ENCODE assay signal across 22 mouse cellular contexts in genomic region chr9:91048569-91048968, GRCm38 (mm10).
DNase-seq lines count a peak whose midpoint lies in the region; ATAC-seq and TF ChIP-seq lines count a peak whose summit lies in the region.
"Had no signal": no experiment of that assay in that cellular context is flagged by ENCODE, and none has a peak within 500 bp of the region (broad histone marks: within the 10 kb centered on the region; RNA-seq: fewer than 3 reads in every experiment).

No protein-coding gene starts in this region.

- peak; percentile 6 for DNase-seq in adrenal gland, postnatal 10 days
- no peak for DNase-seq in adrenal gland, postnatal 4 days (ENCODE audit: low spot score in 2 of 2)
- peak; percentile 13 for DNase-seq in kidney, adult 9 months
- DNase-seq in kidney, postnatal 14 days: no peak
- peak; percentile 9 for DNase-seq in lung, embryonic 14.5 days
- DNase-seq in lung, postnatal 14 days: no peak
- DNase-seq in stomach, postnatal 0 days (ENCODE audit: low spot score): no peak
- no peak for DNase-seq in adipocyte (ENCODE audit: low spot score)
- DNase-seq: adrenal gland, postnatal 25 days; cerebellum, adult 18-20 months; gastrocnemius, postnatal 10 days; heart, adult 18-20 months; heart, postnatal 36 days; midbrain, embryonic 14.5 days; spleen, adult 18-20 months; thymus, adult 18-20 months had no signal

- 33% methylated on average over 2 of the region's 2 CpGs for WGBS in lung, embryonic 14.5 days
- WGBS in stomach, postnatal 0 days: 36% methylated on average over 2 of the region's 2 CpGs

- TF ChIP-seq CTCF in lung, embryonic 14.5 days (IDR thresholded peaks at IDR 0.05; ENCODE audit: low read depth): 0 out of 2 replicates have a peak, but pooled peaks have one; percentile 19
- peak; percentile 25 for TF ChIP-seq CTCF in stomach, postnatal 0 days (IDR thresholded peaks at IDR 0.05; ENCODE audit: low read depth)

- no peak overlapping the region for H3K4me2 ChIP-seq in lung, embryonic 14.5 days
- no peak overlapping the region for H3K4me2 ChIP-seq in stomach, postnatal 0 days (replicated peaks; ENCODE audit: low read depth)
- H3K4me2 ChIP-seq: forebrain, embryonic 13.5 days; limb, embryonic 13.5 days had no signal

- H3K27me3 ChIP-seq in lung, embryonic 14.5 days (ENCODE audit: insufficient read depth, low read length): no peaks in the 10 kb centered on the region
- H3K27me3 ChIP-seq in stomach, postnatal 0 days (ENCODE audit: control insufficient read depth, insufficient read depth, low read length): no peaks in the 10 kb centered on the region
- H3K27me3 ChIP-seq: forebrain, embryonic 13.5 days; limb, embryonic 13.5 days had no signal

- H3K9ac ChIP-seq in lung, embryonic 14.5 days: no peak overlapping the region
- H3K9ac ChIP-seq in stomach, postnatal 0 days (ENCODE audit: low read length): no peak overlapping the region
- H3K9ac ChIP-seq: forebrain, embryonic 13.5 days; limb, embryonic 13.5 days; liver, embryonic 14.5 days had no signal

- no peak overlapping the region for H3K4me3 ChIP-seq in lung, embryonic 14.5 days (ENCODE audit: low read depth, low read length)
- no peak overlapping the region for H3K4me3 ChIP-seq in stomach, postnatal 0 days (ENCODE audit: low read depth, low read length)
- H3K4me3 ChIP-seq: erythroblast, embryonic 14.5 days; forebrain, embryonic 13.5 days; limb, embryonic 13.5 days had no signal

- H3K4me1 ChIP-seq in lung, embryonic 14.5 days (ENCODE audit: insufficient read depth): no peaks in the 10 kb centered on the region
- H3K4me1 ChIP-seq in stomach, postnatal 0 days (replicated peaks; ENCODE audit: control insufficient read depth, insufficient read depth): no peaks in the 10 kb centered on the region
- H3K4me1 ChIP-seq: forebrain, embryonic 13.5 days; limb, embryonic 13.5 days had no signal

- H3K9me3 ChIP-seq in lung, embryonic 14.5 days (ENCODE audit: low read depth, low read length): no peaks in the 10 kb centered on the region
- no peaks in the 10 kb centered on the region for H3K9me3 ChIP-seq in stomach, postnatal 0 days (ENCODE audit: control insufficient read depth, low read length)
- H3K9me3 ChIP-seq: forebrain, embryonic 13.5 days; limb, embryonic 13.5 days had no signal

- no peak for ATAC-seq in lung, embryonic 14.5 days (ENCODE audit: insufficient read depth)
- ATAC-seq in stomach, postnatal 0 days (ENCODE audit: low FRiP score, low TSS enrichment): no peak
- ATAC-seq: CD4-positive, CD25-positive, alpha-beta regulatory T cell, adult 4 months; forebrain, embryonic 13.5 days; lung, postnatal 0 days had no signal

- H3K36me3 ChIP-seq in lung, embryonic 14.5 days (ENCODE audit: insufficient read depth): no peaks in the 10 kb centered on the region
- no peaks in the 10 kb centered on the region for H3K36me3 ChIP-seq in stomach, postnatal 0 days (ENCODE audit: control insufficient read depth, insufficient read depth, low read length)
- H3K36me3 ChIP-seq: limb, embryonic 13.5 days had no signal

- TF ChIP-seq EP300 in stomach, postnatal 0 days (optimal IDR thresholded peaks at IDR 0.05): no peak

- H3K27ac ChIP-seq in lung, embryonic 14.5 days (ENCODE audit: low read depth): no peak overlapping the region
- H3K27ac ChIP-seq in stomach, postnatal 0 days (replicated peaks): no peak overlapping the region
- H3K27ac ChIP-seq: forebrain, embryonic 13.5 days; limb, embryonic 13.5 days; liver, embryonic 14.5 days had no signal

Comparison
In these comparisons a context has a peak if more than half of its experiments do, and no peak if none do; other contexts are left out.
1. DNase-seq: peak in adrenal gland, postnatal 10 days (single experiment), kidney, adult 9 months (single experiment) and lung, embryonic 14.5 days (single experiment); none in adrenal gland, postnatal 4 days (0 of 2), kidney, postnatal 14 days (single experiment), lung, postnatal 14 days (single experiment), stomach, postnatal 0 days (single experiment) and adipocyte (single experiment).